Mouse (Mus musculus) ovary, postnatal 10 days (tissue): ENCODE measurements around the gene Cd274.
"Not testable (repeated sequence)": the region's sequence is repeated elsewhere in the genome, so short reads cannot be mapped to it uniquely, and the experiment has no call there.

Source experiments
- DNase-seq: peaks from one replicate; pipeline ENCODE4 v3.0.0; 2022; ENCODE audit warnings: low spot score

The Cd274 gene

GRCm38 (mm10) chr19:29393333-29393732, 26.1 kb downstream of the Cd274 start:
- DNase-seq: no peak

GRCm38 (mm10) chr19:29394721-29395120, 27.5 kb downstream of the Cd274 start:
- no peak for DNase-seq

- no peak for DNase-seq
These were observed 29.1 kb downstream of the Cd274 start for GRCm38 (mm10) chr19:29396353-29396752.

- no peak for DNase-seq
These were observed 32.5 kb downstream of the Cd274 start for GRCm38 (mm10) chr19:29399786-29400185.

- no peak for DNase-seq
These were observed 33.2 kb downstream of the Cd274 start for GRCm38 (mm10) chr19:29400466-29400865.

- no peak for DNase-seq
These were observed 35.4 kb downstream of the Cd274 start for GRCm38 (mm10) chr19:29402621-29403020.

- DNase-seq: no peak
These were observed 36.0 kb downstream of the Cd274 start for GRCm38 (mm10) chr19:29403251-29403650.

- DNase-seq: no peak
These were observed 38.1 kb downstream of the Cd274 start for GRCm38 (mm10) chr19:29405388-29405787.

GRCm38 (mm10) chr19:29406042-29407017, 39.1 kb downstream of the Cd274 start:
- no peak for DNase-seq

GRCm38 (mm10) chr19:29410619-29411018, 43.4 kb downstream of the Cd274 start, which contains the start of gene Pdcd1lg2:
Pdcd1lg2 (plus strand) TSS chr19:29410919.
- no peak for DNase-seq

GRCm38 (mm10) chr19:29412476-29413420, 45.5 kb downstream of the Cd274 start:
- DNase-seq: no peak

- no peak for DNase-seq
These were observed 47.3 kb downstream of the Cd274 start for GRCm38 (mm10) chr19:29414513-29414912.

- DNase-seq: not testable (repeated sequence)
These were observed 47.7 kb downstream of the Cd274 start for GRCm38 (mm10) chr19:29414917-29415316.

GRCm38 (mm10) chr19:29416393-29416902, 49.2 kb downstream of the Cd274 start:
- no peak for DNase-seq

GRCm38 (mm10) chr19:29417188-29417587, 49.9 kb downstream of the Cd274 start:
- DNase-seq: no peak

GRCm38 (mm10) chr19:29417894-29418293, 50.6 kb downstream of the Cd274 start:
- DNase-seq: no peak

- DNase-seq: no peak
These were observed 51.4 kb downstream of the Cd274 start for GRCm38 (mm10) chr19:29418661-29419115.

GRCm38 (mm10) chr19:29419506-29419905, 52.3 kb downstream of the Cd274 start:
- DNase-seq: no peak

GRCm38 (mm10) chr19:29419946-29420345, 52.7 kb downstream of the Cd274 start:
- no peak for DNase-seq

- no peak for DNase-seq
These were observed 53.1 kb downstream of the Cd274 start for GRCm38 (mm10) chr19:29420397-29420796.

- DNase-seq: no peak
These were observed 54.9 kb downstream of the Cd274 start for GRCm38 (mm10) chr19:29422013-29422645.

- no peak for DNase-seq
These were observed 55.5 kb downstream of the Cd274 start for GRCm38 (mm10) chr19:29422796-29423195.
